Mouse (Mus musculus) cerebellum, postnatal 14 days (tissue): ENCODE measurements around the gene Cela2a.

Experiments used
- DNase-seq, 2 experiments: peaks; one replicate each; pipeline ENCODE4 v3.0.0; 2021; ENCODE audit warnings: mixed read lengths in 2 of 2

Cela2a gene

GRCm38 (mm10) chr4:141857422-141857930 is 31.5 kb upstream of the Cela2a start:
- peak; percentile 93 for DNase-seq

GRCm38 (mm10) chr4:141853437-141853836 is 27.5 kb upstream of the Cela2a start:
- peak; percentile 81 to 88 for DNase-seq

- no peak for DNase-seq
Measured at GRCm38 (mm10) chr4:141845999-141846398, 20.0 kb upstream of the Cela2a start, which contains the start of gene Ctrc. Gene Ctrc (minus strand): TSS chr4:141846359.

GRCm38 (mm10) chr4:141834536-141835095 is 8.7 kb upstream of the Cela2a start:
- DNase-seq: no peak

- no peak for DNase-seq
Measured at GRCm38 (mm10) chr4:141833911-141834310, 8.0 kb upstream of the Cela2a start.

GRCm38 (mm10) chr4:141831361-141831760 is 5.4 kb upstream of the Cela2a start:
- DNase-seq: no peak

- no peak for DNase-seq
Measured at GRCm38 (mm10) chr4:141830381-141830780, 4.4 kb upstream of the Cela2a start.

GRCm38 (mm10) chr4:141828177-141828576 is 2.2 kb upstream of the Cela2a start:
- DNase-seq: no peak

- DNase-seq: no peak
Measured at GRCm38 (mm10) chr4:141827401-141827800, 1.4 kb upstream of the Cela2a start.

GRCm38 (mm10) chr4:141822979-141823378 is 3.0 kb downstream of the Cela2a start:
- no peak for DNase-seq

- DNase-seq: no peak
Measured at GRCm38 (mm10) chr4:141822089-141822488, 3.9 kb downstream of the Cela2a start.

GRCm38 (mm10) chr4:141821178-141821577 is 4.8 kb downstream of the Cela2a start:
- DNase-seq: no peak

GRCm38 (mm10) chr4:141819316-141819715 is 6.6 kb downstream of the Cela2a start:
- DNase-seq: no peak

GRCm38 (mm10) chr4:141818861-141819260 is 7.1 kb downstream of the Cela2a start:
- DNase-seq: no peak

GRCm38 (mm10) chr4:141817706-141818105 is 8.3 kb downstream of the Cela2a start:
- DNase-seq: no peak

GRCm38 (mm10) chr4:141816776-141817655 is 8.9 kb downstream of the Cela2a start:
- no peak for DNase-seq

GRCm38 (mm10) chr4:141816267-141816666 is 9.7 kb downstream of the Cela2a start:
- DNase-seq: no peak

GRCm38 (mm10) chr4:141811375-141811774 is 14.6 kb downstream of the Cela2a start:
- no peak for DNase-seq

GRCm38 (mm10) chr4:141810975-141811374 is 15.0 kb downstream of the Cela2a start:
- DNase-seq: no peak

GRCm38 (mm10) chr4:141809850-141810464 is 16.0 kb downstream of the Cela2a start:
- DNase-seq: peak in 1 of 2 experiments; percentile 43

- no peak for DNase-seq
Measured at GRCm38 (mm10) chr4:141805886-141806285, 20.1 kb downstream of the Cela2a start.

- DNase-seq: no peak
Measured at GRCm38 (mm10) chr4:141804105-141804504, 21.9 kb downstream of the Cela2a start.

GRCm38 (mm10) chr4:141797545-141797944 is 28.4 kb downstream of the Cela2a start:
- no peak for DNase-seq

- no peak for DNase-seq
Measured at GRCm38 (mm10) chr4:141796954-141797353, 29.0 kb downstream of the Cela2a start.
